Mouse (Mus musculus) hindbrain, embryonic 10.5 days (tissue): Measurements from ENCODE around the gene Tnr. TPM values are rescaled to one million over a fixed set of nuclear protein-coding genes. Genes with fewer than 3 reads are reported as not detected.

Experiments used
- DNase-seq: peaks from one replicate; pipeline ENCODE4 v3.0.0-alpha.2; 2017; ENCODE audit warnings: low spot score
- H3K27ac ChIP-seq: fragments of 300-500 bp; sonication (generic); 2 replicates; pipeline ENCODE4 v1.5.1; 2016; ENCODE audit warnings: mild to moderate bottlenecking, moderate library complexity
- H3K27me3 ChIP-seq: fragments of 300-500 bp; sonication (generic); 2 replicates; pipeline ENCODE4 v1.6.1; 2016; ENCODE audit warnings: mild to moderate bottlenecking; ENCODE audit not compliant: poor library complexity, insufficient read depth, severe bottlenecking
- H3K36me3 ChIP-seq: fragments of 300-500 bp; sonication (generic); 2 replicates; pipeline ENCODE4 v1.6.1; 2016; ENCODE audit warnings: mild to moderate bottlenecking, moderate library complexity
- H3K4me1 ChIP-seq: fragments of 300-500 bp; sonication (generic); replicated peaks from 2 replicates; pipeline ENCODE4 v1.6.1; 2016; ENCODE audit warnings: mild to moderate bottlenecking
- H3K4me3 ChIP-seq: fragments of 300-500 bp; sonication (generic); 2 replicates; pipeline ENCODE4 v1.5.1; 2016; ENCODE audit warnings: mild to moderate bottlenecking, moderate library complexity
- H3K9me3 ChIP-seq: fragments of 300-500 bp; sonication (generic); 2 replicates; pipeline ENCODE4 v1.6.1; 2016; ENCODE audit warnings: mild to moderate bottlenecking, moderate library complexity
- WGBS: fragments of 180-500 bp; shearing (Covaris S2); methylation state at CpG from one replicate; pipeline ENCODE4 v1.1.7; 2016; 5-methylcytosine and 5-hydroxymethylcytosine counted together
- polyA plus RNA-seq: library from polyadenylated mRNA; unstranded; fragments of >200 nt; fragmentation: Nextera tagmentation; extraction: Ambion mirVana; gene quantifications from 2 replicates; pipeline ENCODE4 v1.2.1, GENCODE M21; 2016

The Tnr gene
- polyA plus RNA-seq, 1 experiment from 2014 or later, result 0.20 TPM

- H3K4me1 ChIP-seq, result peaks cover 23% of the 10 kb centered on the region
- DNase-seq, result no peak
- H3K9me3 ChIP-seq, result no peaks in the 10 kb centered on the region
- H3K27me3 ChIP-seq, result no peaks in the 10 kb centered on the region
- no peaks in the 10 kb centered on the region for H3K36me3 ChIP-seq
- 54% methylated on average over 4 of the region's 4 CpGs for WGBS
- H3K27ac ChIP-seq, result no peak overlapping the region
- no peak overlapping the region for H3K4me3 ChIP-seq
Observed at GRCm38 (mm10) chr1:159532841-159533569, 9.4 kb downstream of the Tnr start.

- Histone ChIP-seq H3K27me3 (no peaks in the 10 kb centered on the region), H3K36me3 (no peaks in the 10 kb centered on the region), H3K27ac (peak overlapping the region; percentile 45; the same call in 1 of the 2 replicates), H3K9me3 (no peaks in the 10 kb centered on the region), H3K4me3 (no peak overlapping the region), H3K4me1 (peaks cover 30% of the 10 kb centered on the region)
- DNase-seq, result no peak
- WGBS, result 5% methylated on average over 4 of the region's 4 CpGs
Observed at GRCm38 (mm10) chr1:159535582-159535981, 12.0 kb downstream of the Tnr start.

GRCm38 (mm10) chr1:159537541-159537940 is 14.0 kb downstream of the Tnr start:
- Histone ChIP-seq H3K27ac (no peak overlapping the region), H3K4me3 (no peak overlapping the region), H3K27me3 (no peaks in the 10 kb centered on the region), H3K4me1 (peaks cover 30% of the 10 kb centered on the region), H3K9me3 (no peaks in the 10 kb centered on the region), H3K36me3 (no peaks in the 10 kb centered on the region)
- no peak for DNase-seq

- peaks cover 30% of the 10 kb centered on the region for H3K4me1 ChIP-seq
- no peaks in the 10 kb centered on the region for H3K36me3 ChIP-seq
- no peaks in the 10 kb centered on the region for H3K9me3 ChIP-seq
- H3K27ac ChIP-seq, result no peak overlapping the region
- 37% methylated on average over 7 of the region's 7 CpGs for WGBS
- H3K27me3 ChIP-seq, result no peaks in the 10 kb centered on the region
- no peak for DNase-seq
- H3K4me3 ChIP-seq, result no peak overlapping the region
Observed at GRCm38 (mm10) chr1:159538076-159538475, 14.5 kb downstream of the Tnr start.

- Histone ChIP-seq H3K36me3 (no peaks in the 10 kb centered on the region), H3K27me3 (0 out of 2 replicates have a peak, but pooled peaks cover 6% of the 10 kb centered on the region)
Observed at GRCm38 (mm10) chr1:159545470-159546145, 22.0 kb downstream of the Tnr start.

GRCm38 (mm10) chr1:159551036-159551435 is 27.5 kb downstream of the Tnr start:
- H3K27ac ChIP-seq, result peak overlapping the region; percentile 5; the same call in 1 of the 2 replicates
- peaks cover 22% of the 10 kb centered on the region for H3K4me1 ChIP-seq
- 0 out of 2 replicates have a peak, but pooled peaks cover 6% of the 10 kb centered on the region for H3K27me3 ChIP-seq
- no peaks in the 10 kb centered on the region for H3K36me3 ChIP-seq
- H3K4me3 ChIP-seq, result no peak overlapping the region
- no peak for DNase-seq
- WGBS, result 74% methylated on average over 10 of the region's 10 CpGs
- H3K9me3 ChIP-seq, result no peaks in the 10 kb centered on the region

More at GRCm38 (mm10) chr1:159545470-159546145, 22.0 kb downstream of the Tnr start:
- H3K4me3 ChIP-seq, result no peak overlapping the region
- no peak for DNase-seq
- peak overlapping the region; percentile 9; the same call in 1 of the 2 replicates for H3K27ac ChIP-seq
- H3K4me1 ChIP-seq, result peaks cover 14% of the 10 kb centered on the region
- 65% methylated on average over 9 of the region's 9 CpGs for WGBS
- no peaks in the 10 kb centered on the region for H3K9me3 ChIP-seq

GRCm38 (mm10) chr1:159551591-159552442 is 28.2 kb downstream of the Tnr start:
- Histone ChIP-seq H3K36me3 (no peaks in the 10 kb centered on the region), H3K9me3 (no peaks in the 10 kb centered on the region), H3K4me3 (no peak overlapping the region), H3K27ac (peak overlapping the region; percentile 76), H3K4me1 (peaks cover 20% of the 10 kb centered on the region), H3K27me3 (0 out of 2 replicates have a peak, but pooled peaks cover 6% of the 10 kb centered on the region)
- 39% methylated on average over 17 of the region's 17 CpGs for WGBS
- DNase-seq, result peak; percentile 21

GRCm38 (mm10) chr1:159561616-159562015 is 38.0 kb downstream of the Tnr start:
- no peak for DNase-seq
- no peaks in the 10 kb centered on the region for H3K9me3 ChIP-seq
- H3K27me3 ChIP-seq, result no peaks in the 10 kb centered on the region
- 84% methylated on average over 3 of the region's 3 CpGs for WGBS
- no peak overlapping the region for H3K27ac ChIP-seq
- H3K4me1 ChIP-seq, result no peaks in the 10 kb centered on the region
- no peak overlapping the region for H3K4me3 ChIP-seq
- H3K36me3 ChIP-seq, result no peaks in the 10 kb centered on the region

- 93% methylated on average over 1 of the region's 1 CpGs for WGBS
Observed at GRCm38 (mm10) chr1:159565129-159565528, 41.6 kb downstream of the Tnr start.

GRCm38 (mm10) chr1:159566046-159566445 is 42.5 kb downstream of the Tnr start:
- H3K4me3 ChIP-seq, result no peak overlapping the region
- H3K9me3 ChIP-seq, result no peaks in the 10 kb centered on the region
- no peak for DNase-seq
- peaks cover 8% of the 10 kb centered on the region; the same call in 1 of the 2 replicates for H3K4me1 ChIP-seq
- no peak overlapping the region for H3K27ac ChIP-seq
- no peaks in the 10 kb centered on the region for H3K36me3 ChIP-seq
- no peaks in the 10 kb centered on the region for H3K27me3 ChIP-seq
- 78% methylated on average over 6 of the region's 6 CpGs for WGBS

More at GRCm38 (mm10) chr1:159565129-159565528, 41.6 kb downstream of the Tnr start:
- H3K4me3 ChIP-seq, result no peak overlapping the region
- H3K27ac ChIP-seq, result no peak overlapping the region
- no peaks in the 10 kb centered on the region for H3K36me3 ChIP-seq
- H3K4me1 ChIP-seq, result peaks cover 3% of the 10 kb centered on the region; the same call in 1 of the 2 replicates
- no peak for DNase-seq
- no peaks in the 10 kb centered on the region for H3K9me3 ChIP-seq
- H3K27me3 ChIP-seq, result no peaks in the 10 kb centered on the region

GRCm38 (mm10) chr1:159567171-159567570 is 43.6 kb downstream of the Tnr start:
- H3K36me3 ChIP-seq, result no peaks in the 10 kb centered on the region
- WGBS, result 89% methylated on average over 7 of the region's 7 CpGs
- no peak overlapping the region for H3K27ac ChIP-seq
- no peaks in the 10 kb centered on the region for H3K9me3 ChIP-seq
- no peak for DNase-seq
- no peak overlapping the region for H3K4me3 ChIP-seq
- no peaks in the 10 kb centered on the region for H3K27me3 ChIP-seq
- peaks cover 8% of the 10 kb centered on the region; the same call in 1 of the 2 replicates for H3K4me1 ChIP-seq

- Histone ChIP-seq H3K27ac (peak overlapping the region; percentile 50), H3K27me3 (no peaks in the 10 kb centered on the region), H3K9me3 (no peaks in the 10 kb centered on the region), H3K36me3 (no peaks in the 10 kb centered on the region), H3K4me3 (no peak overlapping the region), H3K4me1 (peaks cover 8% of the 10 kb centered on the region; the same call in 1 of the 2 replicates)
- WGBS, result 34% methylated on average over 8 of the region's 8 CpGs
- no peak for DNase-seq
Observed at GRCm38 (mm10) chr1:159570270-159570669, 46.7 kb downstream of the Tnr start.
